Mouse (Mus musculus): ENCODE measurements around the gene Fxyd7.

- TF ChIP-seq CTCF (IDR thresholded peaks at IDR 0.05) (no peak), EP300 (IDR thresholded peaks at IDR 0.05) (no peak)
Observed at GRCm38 (mm10) chr7:31008889-31009288, 42.4 kb downstream of the Fxyd7 start.

All from lung, postnatal 0 days (tissue).